Mouse (Mus musculus): Measurements from ENCODE around the gene Zbtb46.

DNA sequence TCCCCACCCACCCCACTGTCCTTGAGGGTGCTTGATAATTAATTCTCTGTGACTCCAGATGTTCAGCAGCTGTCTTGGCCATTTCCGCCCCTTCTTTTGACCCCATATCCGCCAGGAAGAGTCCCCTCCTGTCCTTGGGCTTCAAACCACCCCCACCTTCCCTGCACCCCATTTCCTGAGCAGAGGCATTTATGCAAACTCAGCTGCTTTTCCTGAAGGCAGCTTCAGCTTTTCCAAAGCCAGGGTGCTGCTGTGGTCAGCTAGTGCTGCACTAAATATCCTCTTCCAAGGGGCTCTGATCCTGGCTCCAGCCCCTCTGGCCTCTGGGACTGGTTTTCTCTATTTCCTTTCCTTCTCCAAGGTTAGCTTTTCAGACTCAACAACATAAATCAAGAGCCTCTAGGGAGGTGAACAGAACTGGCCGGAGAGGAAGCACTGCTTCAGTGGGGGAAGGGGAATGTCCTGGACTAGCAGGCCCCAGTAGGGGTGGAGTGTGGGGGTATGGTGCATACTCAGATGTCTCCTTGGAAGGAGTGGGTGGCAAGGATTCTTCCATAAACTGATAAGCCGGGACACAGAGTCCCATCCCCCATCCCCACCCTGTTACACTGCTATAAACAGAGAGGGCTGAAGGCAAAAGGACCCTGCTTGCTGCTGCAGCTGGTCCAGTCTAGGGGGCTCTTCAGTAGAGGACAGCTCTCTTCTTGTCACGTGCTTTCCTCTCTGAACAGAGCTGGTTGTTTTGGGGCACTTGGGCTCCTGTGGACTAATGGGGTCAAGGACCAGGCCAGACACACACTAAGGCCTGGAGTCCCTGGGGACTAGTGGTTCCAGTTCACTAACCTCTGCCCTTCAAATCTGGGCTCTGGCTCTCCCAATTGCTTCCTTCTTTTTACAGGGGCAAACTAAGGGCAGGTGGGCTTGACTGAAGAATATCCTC lies 28.4 kb upstream of the Zbtb46 start:
- no peak for TF ChIP-seq POLR2A (IDR thresholded peaks at IDR 0.05; ENCODE audit: insufficient read depth, low read depth, low read length)
- TF ChIP-seq CTCF (IDR thresholded peaks at IDR 0.05; ENCODE audit: insufficient read depth, low read depth, low read length): no peak
